Mouse (Mus musculus) liver, embryonic 15.5 days (tissue): ENCODE measurements around the gene Gm28891. TPM values are rescaled to one million over a fixed set of nuclear protein-coding genes. Genes with fewer than 3 reads are reported as not detected.
"Not testable (repeated sequence)": the region's sequence is repeated elsewhere in the genome, so short reads cannot be mapped to it uniquely, and the experiment has no call there.

ENCODE experiments used
- ATAC-seq: fragments of 200-750 bp; cut with Nextera tagmentation; 2 replicates; pipeline ENCODE4 v1.8.0; 2017; ENCODE audit warnings: moderate number of reproducible peaks, mild to moderate bottlenecking, moderate library complexity; ENCODE audit not compliant: insufficient read depth
- H3K27ac ChIP-seq: fragments of 300-500 bp; sonication (generic); replicated peaks from 2 replicates; pipeline ENCODE4 v1.5.1; 2015; ENCODE audit warnings: mild to moderate bottlenecking, inconsistent platforms
- H3K27me3 ChIP-seq: fragments of 300-500 bp; sonication (generic); 2 replicates; pipeline ENCODE4 v1.6.1; 2015; ENCODE audit warnings: mild to moderate bottlenecking, inconsistent platforms
- H3K36me3 ChIP-seq: fragments of 300-500 bp; sonication (generic); replicated peaks from 2 replicates; pipeline ENCODE4 v1.6.1; 2015; ENCODE audit warnings: moderate library complexity, mild to moderate bottlenecking, inconsistent platforms
- H3K4me1 ChIP-seq: fragments of 300-500 bp; sonication (generic); replicated peaks from 2 replicates; pipeline ENCODE4 v1.6.1; 2015; ENCODE audit warnings: inconsistent platforms
- H3K4me2 ChIP-seq: fragments of 300-500 bp; sonication (generic); 2 replicates; pipeline ENCODE4 v1.6.1; 2015; ENCODE audit warnings: moderate library complexity, mild to moderate bottlenecking, inconsistent platforms
- H3K4me3 ChIP-seq: fragments of 300-500 bp; sonication (generic); replicated peaks from 2 replicates; pipeline ENCODE4 v1.5.1; 2015; ENCODE audit warnings: mild to moderate bottlenecking, inconsistent platforms
- H3K9ac ChIP-seq: fragments of 300-500 bp; sonication (generic); 2 replicates; pipeline ENCODE4 v1.6.1; 2015; ENCODE audit warnings: moderate library complexity, mild to moderate bottlenecking, inconsistent platforms
- H3K9me3 ChIP-seq: fragments of 300-500 bp; sonication (generic); replicated peaks from 2 replicates; pipeline ENCODE4 v1.6.1; 2016; ENCODE audit warnings: inconsistent platforms
- WGBS: fragments of 180-500 bp; shearing (Covaris S2); methylation state at CpG from one replicate; pipeline ENCODE4 v1.1.7; 2015; ENCODE audit warnings: mixed read lengths; ENCODE audit not compliant: insufficient replicate concordance; 5-methylcytosine and 5-hydroxymethylcytosine counted together
- polyA plus RNA-seq: library from polyadenylated mRNA; unstranded; fragments of >200 nt; fragmentation: Nextera tagmentation; extraction: Ambion mirVana; gene quantifications from 2 replicates; pipeline ENCODE4 v1.2.1, GENCODE M21; 2015

The Gm28891 gene
- polyA plus RNA-seq: not detected in 2 replicates

DNA sequence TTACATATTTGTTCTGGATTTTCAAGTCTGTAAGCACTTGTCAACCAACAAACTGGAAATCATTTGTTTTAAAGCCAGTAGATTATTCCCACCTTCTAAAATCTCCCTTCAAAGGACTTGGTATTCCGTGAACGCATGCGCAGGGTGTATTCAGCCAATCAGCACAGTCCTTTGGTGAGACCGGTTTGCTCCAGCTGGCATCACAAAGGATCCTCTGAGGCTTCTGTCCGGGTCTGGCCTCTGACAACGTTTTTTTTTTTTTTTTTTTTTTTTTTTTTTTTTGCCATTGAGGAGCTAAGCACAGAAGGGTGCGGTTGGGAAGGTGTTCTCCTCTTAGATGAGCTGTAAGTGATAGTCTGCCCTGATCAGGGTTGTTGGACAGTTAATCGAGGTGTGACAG is at the start of gene Gm28891:
Gene Gm28891, plus strand, starts transcription at position 301 of the 400 bp plus-strand sequence.
- not testable (repeated sequence) for H3K9me3 ChIP-seq, H3K4me2 ChIP-seq, H3K9ac ChIP-seq, H3K27ac ChIP-seq, H3K36me3 ChIP-seq, H3K4me1 ChIP-seq, H3K27me3 ChIP-seq, ATAC-seq, H3K4me3 ChIP-seq
- WGBS: 67% methylated on average over 3 of the region's 8 CpGs
